Mouse (Mus musculus): ENCODE measurements around the gene Rgmb. TPM values are rescaled to one million over a fixed set of nuclear protein-coding genes. Genes with fewer than 3 reads are reported as not detected.

The Rgmb gene
- total and polyA plus RNA-seq, 2 experiments from 2014 or later, result 7.2 to 15.7 TPM

DNA sequence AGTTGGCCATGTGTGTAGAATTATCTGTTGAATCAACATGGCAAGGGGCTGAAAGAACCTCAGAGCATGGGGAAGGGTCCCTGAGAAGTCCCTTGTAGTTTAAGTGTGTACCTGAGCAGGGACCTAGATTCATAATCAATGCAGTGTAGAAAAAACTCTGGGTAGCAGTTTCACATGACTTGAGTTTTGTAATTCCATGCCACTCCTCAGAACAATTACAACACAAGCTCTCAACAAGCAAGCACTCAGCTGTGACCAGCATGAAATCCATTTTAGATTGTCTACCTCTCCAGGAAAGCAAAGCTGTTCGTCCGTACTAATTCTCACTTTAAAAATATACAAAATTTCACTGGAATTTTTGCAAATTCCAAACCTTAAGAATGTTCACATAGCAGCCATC, 20.9 kb downstream of the Rgmb start:
- no peaks in the 10 kb centered on the region for H3K27me3 ChIP-seq (ENCODE audit: control insufficient read depth, insufficient read depth, low read length)
- H3K4me3 ChIP-seq (ENCODE audit: low read depth, low read length), result no peak overlapping the region
- WGBS, result 81% methylated on average over 2 of the region's 2 CpGs
- ATAC-seq (ENCODE audit: insufficient read depth, low read depth) (no peak), DNase-seq (ENCODE audit: low spot score) (no peak)
- peaks cover 41% of the 10 kb centered on the region for H3K4me1 ChIP-seq (ENCODE audit: control insufficient read depth, insufficient read depth)
- TF ChIP-seq CTCF (IDR thresholded peaks at IDR 0.05; ENCODE audit: low read depth), result no peak
- TF ChIP-seq EP300 (IDR thresholded peaks at IDR 0.05; ENCODE audit: low read depth), result no peak
- H3K4me2 ChIP-seq (ENCODE audit: low read depth, low read length), result no peak overlapping the region
- H3K9ac ChIP-seq (replicated peaks; ENCODE audit: low read depth, low read length), result no peak overlapping the region
- H3K27ac ChIP-seq (ENCODE audit: low read depth), result no peak overlapping the region
- peaks cover 11% of the 10 kb centered on the region; the same call in 1 of the 2 replicates for H3K36me3 ChIP-seq (replicated peaks; ENCODE audit: control insufficient read depth, insufficient read depth, low read length)
- H3K9me3 ChIP-seq (replicated peaks; ENCODE audit: control insufficient read depth, low read length), result no peaks in the 10 kb centered on the region

DNA sequence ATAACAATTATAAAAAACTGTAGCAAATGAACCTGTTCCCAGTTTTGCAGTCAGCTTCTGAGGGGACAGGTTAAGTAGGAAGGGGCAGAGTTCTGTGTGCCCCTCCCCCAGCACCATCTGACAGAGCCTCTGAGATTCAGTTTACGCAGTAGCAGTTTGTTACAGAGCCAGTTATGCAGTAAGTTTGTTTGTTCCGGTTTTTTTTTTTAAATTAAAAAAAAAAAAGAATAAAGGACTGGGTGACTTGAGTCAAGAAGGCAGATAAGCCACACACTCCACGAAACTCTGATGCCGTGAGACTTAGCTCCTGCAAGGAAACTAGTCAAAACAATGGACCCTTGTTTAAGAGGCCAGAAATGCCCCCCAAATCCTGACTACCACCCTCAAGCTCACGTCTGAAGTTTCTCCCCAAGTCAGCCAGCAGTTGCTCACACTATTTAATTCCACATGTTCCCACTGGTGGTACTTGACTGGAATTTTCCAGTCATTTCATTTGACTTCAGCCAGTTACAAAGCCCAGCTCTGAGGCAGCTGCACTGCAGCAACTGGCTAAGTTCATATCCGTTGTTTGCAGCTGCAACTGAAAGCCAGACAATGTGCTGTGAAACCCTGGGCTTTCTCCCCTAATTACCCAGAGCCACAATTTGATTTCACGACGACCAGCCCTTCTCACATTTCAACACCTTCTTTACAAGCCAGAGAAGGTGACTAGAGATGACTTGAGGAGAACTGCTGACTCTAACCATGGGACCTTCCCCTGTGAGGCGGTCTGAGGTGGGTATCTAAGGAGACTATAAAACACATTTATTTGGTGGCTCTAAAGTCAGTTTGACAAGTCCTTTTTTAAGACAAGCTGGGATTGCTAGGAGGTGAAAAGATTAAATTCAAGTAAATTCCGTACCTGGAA, 22.1 kb downstream of the Rgmb start:
- Histone ChIP-seq H3K36me3 (replicated peaks; ENCODE audit: control insufficient read depth, insufficient read depth, low read length) (peaks cover 11% of the 10 kb centered on the region; the same call in 1 of the 2 replicates), H3K9me3 (replicated peaks; ENCODE audit: control insufficient read depth, low read length) (no peaks in the 10 kb centered on the region), H3K4me3 (ENCODE audit: low read depth, low read length) (no peak overlapping the region), H3K27ac (ENCODE audit: low read depth) (peak overlapping the region; percentile 28; the same call in 1 of the 2 replicates), H3K4me1 (ENCODE audit: control insufficient read depth, insufficient read depth) (peaks cover 29% of the 10 kb centered on the region), H3K4me2 (ENCODE audit: low read depth, low read length) (no peak overlapping the region), H3K9ac (replicated peaks; ENCODE audit: low read depth, low read length) (0 out of 2 replicates have a peak overlapping the region, but pooled peaks have one; percentile 14), H3K27me3 (ENCODE audit: control insufficient read depth, insufficient read depth, low read length) (no peaks in the 10 kb centered on the region)
- no peak for TF ChIP-seq EP300 (IDR thresholded peaks at IDR 0.05; ENCODE audit: low read depth)
- TF ChIP-seq CTCF (IDR thresholded peaks at IDR 0.05; ENCODE audit: low read depth), result no peak
- DNase-seq (ENCODE audit: low spot score), result no peak
- ATAC-seq (ENCODE audit: insufficient read depth, low read depth), result no peak
- WGBS, result 23% methylated on average over 10 of the region's 10 CpGs

DNA sequence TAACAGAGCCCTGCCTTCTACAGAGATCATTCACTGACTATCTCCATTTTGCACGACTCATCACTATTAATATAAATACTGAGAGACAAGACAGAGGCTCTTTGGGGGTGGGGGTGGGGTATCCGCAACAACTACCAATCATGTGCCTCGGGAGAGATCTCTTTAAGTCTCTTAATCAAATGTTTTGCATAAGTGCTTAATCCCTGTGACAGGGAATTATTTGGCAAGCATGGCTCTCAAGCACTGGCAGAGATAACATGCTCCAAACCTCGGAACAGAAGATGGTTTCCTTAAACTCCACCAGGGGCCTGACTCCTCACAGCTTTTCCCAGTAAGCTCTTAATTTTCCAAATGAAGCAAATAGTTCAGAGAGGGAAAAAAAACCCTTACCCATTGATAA, 22.8 kb downstream of the Rgmb start:
- H3K9me3 ChIP-seq (replicated peaks; ENCODE audit: control insufficient read depth, low read length), result no peaks in the 10 kb centered on the region
- H3K4me3 ChIP-seq (ENCODE audit: low read depth, low read length), result no peak overlapping the region
- H3K4me2 ChIP-seq (ENCODE audit: low read depth, low read length), result no peak overlapping the region
- no peak overlapping the region for H3K9ac ChIP-seq (replicated peaks; ENCODE audit: low read depth, low read length)
- ATAC-seq (ENCODE audit: insufficient read depth, low read depth) (no peak), DNase-seq (ENCODE audit: low spot score) (no peak)
- no peaks in the 10 kb centered on the region for H3K27me3 ChIP-seq (ENCODE audit: control insufficient read depth, insufficient read depth, low read length)
- H3K27ac ChIP-seq (ENCODE audit: low read depth), result no peak overlapping the region
- H3K36me3 ChIP-seq (replicated peaks; ENCODE audit: control insufficient read depth, insufficient read depth, low read length), result peaks cover 11% of the 10 kb centered on the region; the same call in 1 of the 2 replicates
- TF ChIP-seq EP300 (IDR thresholded peaks at IDR 0.05; ENCODE audit: low read depth), result no peak
- no peak for TF ChIP-seq CTCF (IDR thresholded peaks at IDR 0.05; ENCODE audit: low read depth)
- 20% methylated on average over 4 of the region's 4 CpGs for WGBS
- H3K4me1 ChIP-seq (ENCODE audit: control insufficient read depth, insufficient read depth), result peaks cover 23% of the 10 kb centered on the region

DNA sequence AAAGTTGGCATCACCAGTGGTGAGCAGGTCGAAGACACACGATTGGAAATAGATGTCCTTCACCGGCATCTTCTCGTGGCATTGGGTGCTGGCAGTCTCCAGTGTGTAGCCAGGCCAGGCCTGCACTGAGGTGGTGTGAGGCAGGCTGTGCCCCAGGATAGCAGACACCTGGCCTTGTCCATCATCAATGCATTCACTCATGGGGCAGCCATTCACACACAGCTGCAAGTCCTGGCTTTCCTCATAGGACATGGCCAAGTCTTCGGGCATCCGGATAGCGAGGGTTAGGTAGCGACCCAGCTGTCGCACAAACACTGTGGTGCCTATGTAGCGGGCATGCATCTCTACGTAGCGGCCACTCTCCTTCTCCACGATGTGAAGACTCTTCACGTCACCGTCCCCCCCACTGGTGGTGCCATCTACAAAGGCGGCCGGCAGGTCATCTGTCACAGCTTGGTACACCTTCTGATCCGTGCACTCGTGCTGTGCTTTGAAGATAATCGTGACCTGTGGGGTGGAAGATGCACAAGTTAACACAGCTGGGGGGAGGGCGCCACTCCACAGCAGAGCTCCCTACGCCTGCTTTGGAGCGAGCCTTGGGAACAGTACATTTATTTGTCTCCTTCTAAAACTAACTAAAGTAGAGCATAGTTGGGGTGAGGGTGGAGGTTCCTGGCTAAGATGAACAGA, 23.4 kb downstream of the Rgmb start:
- ATAC-seq (ENCODE audit: insufficient read depth, low read depth) (no peak), DNase-seq (ENCODE audit: low spot score) (no peak)
- H3K36me3 ChIP-seq (replicated peaks; ENCODE audit: control insufficient read depth, insufficient read depth, low read length), result peaks cover 11% of the 10 kb centered on the region; the same call in 1 of the 2 replicates
- WGBS, result 79% methylated on average over 23 of the region's 23 CpGs
- no peak overlapping the region for H3K4me2 ChIP-seq (ENCODE audit: low read depth, low read length)
- TF ChIP-seq CTCF (IDR thresholded peaks at IDR 0.05; ENCODE audit: low read depth) (no peak), EP300 (IDR thresholded peaks at IDR 0.05; ENCODE audit: low read depth) (no peak)
- H3K4me3 ChIP-seq (ENCODE audit: low read depth, low read length), result no peak overlapping the region
- H3K4me1 ChIP-seq (ENCODE audit: control insufficient read depth, insufficient read depth), result peaks cover 22% of the 10 kb centered on the region
- no peak overlapping the region for H3K27ac ChIP-seq (ENCODE audit: low read depth)
- no peaks in the 10 kb centered on the region for H3K27me3 ChIP-seq (ENCODE audit: control insufficient read depth, insufficient read depth, low read length)
- H3K9ac ChIP-seq (replicated peaks; ENCODE audit: low read depth, low read length), result no peak overlapping the region
- no peaks in the 10 kb centered on the region for H3K9me3 ChIP-seq (replicated peaks; ENCODE audit: control insufficient read depth, low read length)

DNA sequence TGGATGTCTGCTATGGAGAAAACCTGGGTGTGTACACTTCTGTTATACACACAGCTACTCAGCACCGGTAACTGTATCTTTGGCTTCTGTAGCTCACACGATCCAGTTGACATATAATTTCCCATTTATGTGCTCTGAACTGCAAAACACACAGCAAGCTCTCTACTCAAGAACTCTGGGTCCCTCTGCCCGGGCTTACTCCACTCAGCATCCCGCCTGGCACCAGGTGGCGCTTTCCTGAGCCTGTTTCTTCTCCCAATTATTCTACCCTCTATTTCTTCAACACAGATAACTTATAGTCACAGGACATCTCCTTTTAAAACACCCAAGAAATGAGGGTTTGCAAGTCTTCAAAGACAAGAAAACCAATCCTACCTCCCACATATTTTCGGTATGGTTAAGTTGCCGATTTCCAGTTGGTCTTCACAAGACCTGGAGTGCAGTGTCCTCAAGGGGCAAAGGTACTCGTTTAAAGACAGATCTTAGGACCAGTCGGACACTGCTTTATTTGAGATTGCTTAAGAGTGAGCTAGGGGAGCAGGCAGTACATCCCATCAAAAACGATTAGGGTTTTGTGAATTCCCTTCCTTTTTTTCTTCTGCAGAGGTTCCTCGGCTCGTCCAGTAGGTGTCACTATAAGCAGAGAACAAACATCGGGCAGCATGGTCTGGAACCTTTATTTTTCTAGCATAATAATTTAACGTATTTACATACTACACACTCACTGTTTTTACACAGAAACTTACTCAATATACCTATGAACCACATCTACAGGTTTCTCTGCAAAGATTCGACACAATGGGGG, 26.6 kb downstream of the Rgmb start:
- no peak for ATAC-seq (ENCODE audit: insufficient read depth, low read depth)
- Histone ChIP-seq H3K4me3 (ENCODE audit: low read depth, low read length) (no peak overlapping the region), H3K9me3 (replicated peaks; ENCODE audit: control insufficient read depth, low read length) (no peaks in the 10 kb centered on the region), H3K4me1 (ENCODE audit: control insufficient read depth, insufficient read depth) (peaks cover 10% of the 10 kb centered on the region), H3K4me2 (ENCODE audit: low read depth, low read length) (no peak overlapping the region), H3K36me3 (replicated peaks; ENCODE audit: control insufficient read depth, insufficient read depth, low read length) (peaks cover 11% of the 10 kb centered on the region; the same call in 1 of the 2 replicates), H3K9ac (replicated peaks; ENCODE audit: low read depth, low read length) (no peak overlapping the region), H3K27me3 (ENCODE audit: control insufficient read depth, insufficient read depth, low read length) (no peaks in the 10 kb centered on the region), H3K27ac (ENCODE audit: low read depth) (no peak overlapping the region)
- TF ChIP-seq CTCF (IDR thresholded peaks at IDR 0.05; ENCODE audit: low read depth) (peak; percentile 77), EP300 (IDR thresholded peaks at IDR 0.05; ENCODE audit: low read depth) (no peak)
- DNase-seq (ENCODE audit: low spot score), result no peak
- 41% methylated on average over 15 of the region's 15 CpGs for WGBS

Data from heart, postnatal 0 days (tissue).